Mouse (Mus musculus) liver, embryonic 14.5 days (tissue): ENCODE data around the gene Nrxn3.

Source experiments
- CTCF ChIP-seq: IDR thresholded peaks from 2 replicates; pipeline ENCODE4 v1.5.1; 2016; ENCODE audit warnings: antibody characterized with exemption, low read depth, control low read depth
- EP300 ChIP-seq: IDR thresholded peaks from 2 replicates; pipeline ENCODE4 v1.6.1; 2016; ENCODE audit warnings: antibody characterized with exemption, low read depth

- peak; percentile 15; the same call in 1 of the 2 replicates for TF ChIP-seq CTCF
- no peak for TF ChIP-seq EP300
These were observed 1085.5 kb downstream of the Nrxn3 start for GRCm38 (mm10) chr12:89808217-89808616.
